Mouse (Mus musculus): ENCODE measurements around the gene Bub1. TPM values are rescaled to one million over a fixed set of nuclear protein-coding genes. Genes with fewer than 3 reads are reported as not detected.

Bub1 gene
- total and polyA plus RNA-seq, 3 experiments = 9.6 to 127 (median 119) TPM

DNA sequence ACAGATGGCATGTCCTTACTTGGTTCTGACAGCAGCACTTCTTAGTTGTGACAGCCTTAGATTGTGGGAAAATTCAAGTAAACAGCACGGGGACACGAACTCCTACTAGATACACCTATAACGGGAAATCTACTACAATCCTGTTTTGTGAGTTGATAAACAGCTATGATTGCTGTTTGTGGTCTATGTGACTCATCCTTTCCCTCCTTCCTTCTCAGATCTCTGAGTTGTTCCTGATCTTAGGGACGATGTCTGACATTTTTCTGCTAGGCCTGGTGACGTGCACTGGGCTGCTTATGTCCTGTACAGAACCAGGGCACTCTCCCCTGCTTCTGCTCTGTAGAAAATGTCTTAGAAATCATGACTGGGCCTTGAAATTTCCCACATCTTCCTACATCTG, 70.1 kb downstream of the Bub1 start:
- Histone ChIP-seq H3K27me3 (ENCODE audit: insufficient read depth, low read length) (no peaks in the 10 kb centered on the region), H3K36me3 (replicated peaks) (peaks cover 8% of the 10 kb centered on the region), H3K4me3 (ENCODE audit: low read depth, low read length) (no peak overlapping the region), H3K4me1 (ENCODE audit: insufficient read depth, low read depth, low read length) (peaks cover 5% of the 10 kb centered on the region; the same call in 1 of the 2 replicates), H3K9me3 (replicated peaks) (no peaks in the 10 kb centered on the region)
- TF ChIP-seq GATA2 (IDR thresholded peaks at IDR 0.05; ENCODE audit: borderline replicate concordance, low read depth, low read length) (no peak), POLR2AphosphoS5 (IDR thresholded peaks at IDR 0.05; ENCODE audit: insufficient replicate concordance, low read depth, low read length) (no peak), CTCF (IDR thresholded peaks at IDR 0.05; ENCODE audit: low read depth, low read length) (no peak), TAL1 (conservative IDR thresholded peaks at IDR 0.05; ENCODE audit: low read depth, low read length) (no peak), GATA1 (IDR thresholded peaks at IDR 0.05; ENCODE audit: borderline replicate concordance, low read length) (no peak)
- DNase-seq (ENCODE audit: low spot score) (no peak), ATAC-seq (ENCODE audit: extremely low read depth, insufficient number of reproducible peaks, low FRiP score, poor library complexity, severe bottlenecking) (no peak)

DNA sequence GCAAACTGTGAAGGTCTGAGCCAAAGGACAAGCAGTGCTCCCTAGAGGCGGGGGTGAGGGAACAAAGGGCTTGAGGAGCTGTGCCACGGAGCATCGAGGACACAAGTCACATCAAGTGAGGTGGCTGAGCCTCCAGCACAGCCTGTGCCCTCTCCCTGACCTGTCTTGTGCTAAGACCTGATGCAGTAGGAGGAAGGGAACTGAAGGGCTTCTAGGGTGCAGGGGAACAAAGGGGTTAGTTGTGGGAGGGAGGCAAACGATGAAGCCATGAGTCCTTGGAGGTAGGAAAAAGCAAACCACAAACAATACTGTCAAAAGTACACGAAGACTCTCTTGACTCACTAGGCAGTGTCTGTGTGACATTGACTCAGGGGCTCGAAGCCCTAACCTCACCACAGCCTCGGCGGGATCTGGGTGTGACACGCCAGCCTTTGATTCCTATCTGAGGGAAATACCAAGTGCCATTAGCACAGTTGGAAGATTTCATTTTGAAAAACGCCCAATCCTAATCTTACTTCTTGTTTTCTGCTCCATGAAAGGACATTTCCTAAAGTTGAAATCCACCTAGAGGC, 71.2 kb downstream of the Bub1 start:
- H3K27me3 ChIP-seq (ENCODE audit: insufficient read depth, low read length) = no peaks in the 10 kb centered on the region
- no peak overlapping the region for H3K4me3 ChIP-seq (ENCODE audit: low read depth, low read length)
- H3K36me3 ChIP-seq (replicated peaks) = peaks cover 8% of the 10 kb centered on the region
- no peak for TF ChIP-seq POLR2AphosphoS5 (IDR thresholded peaks at IDR 0.05; ENCODE audit: insufficient replicate concordance, low read depth, low read length)
- no peak for TF ChIP-seq GATA1 (IDR thresholded peaks at IDR 0.05; ENCODE audit: borderline replicate concordance, low read length)
- no peak for TF ChIP-seq CTCF (IDR thresholded peaks at IDR 0.05; ENCODE audit: low read depth, low read length)
- no peak for TF ChIP-seq GATA2 (IDR thresholded peaks at IDR 0.05; ENCODE audit: borderline replicate concordance, low read depth, low read length)
- no peak for TF ChIP-seq TAL1 (conservative IDR thresholded peaks at IDR 0.05; ENCODE audit: low read depth, low read length)
- H3K4me1 ChIP-seq (ENCODE audit: insufficient read depth, low read depth, low read length) = peaks cover 5% of the 10 kb centered on the region; the same call in 1 of the 2 replicates
- no peak for DNase-seq (ENCODE audit: low spot score)
- H3K9me3 ChIP-seq (replicated peaks) = no peaks in the 10 kb centered on the region
- no peak for ATAC-seq (ENCODE audit: extremely low read depth, insufficient number of reproducible peaks, low FRiP score, poor library complexity, severe bottlenecking)

GRCm38 (mm10) chr2:127760014-127760413, 71.7 kb downstream of the Bub1 start:
- Histone ChIP-seq H3K4me1 (ENCODE audit: insufficient read depth, low read depth, low read length) (peaks cover 5% of the 10 kb centered on the region; the same call in 1 of the 2 replicates), H3K36me3 (replicated peaks) (peaks cover 8% of the 10 kb centered on the region), H3K27me3 (ENCODE audit: insufficient read depth, low read length) (no peaks in the 10 kb centered on the region), H3K4me3 (ENCODE audit: low read depth, low read length) (no peak overlapping the region), H3K9me3 (replicated peaks) (no peaks in the 10 kb centered on the region)
- ATAC-seq (ENCODE audit: extremely low read depth, insufficient number of reproducible peaks, low FRiP score, poor library complexity, severe bottlenecking) (no peak), DNase-seq (ENCODE audit: low spot score) (no peak)
- TF ChIP-seq POLR2AphosphoS5 (IDR thresholded peaks at IDR 0.05; ENCODE audit: insufficient replicate concordance, low read depth, low read length) (no peak), GATA2 (IDR thresholded peaks at IDR 0.05; ENCODE audit: borderline replicate concordance, low read depth, low read length) (no peak), GATA1 (IDR thresholded peaks at IDR 0.05; ENCODE audit: borderline replicate concordance, low read length) (no peak), TAL1 (conservative IDR thresholded peaks at IDR 0.05; ENCODE audit: low read depth, low read length) (no peak), CTCF (IDR thresholded peaks at IDR 0.05; ENCODE audit: low read depth, low read length) (no peak)

GRCm38 (mm10) chr2:127759157-127759880, 72.3 kb downstream of the Bub1 start:
- Histone ChIP-seq H3K36me3 (replicated peaks) (peaks cover 8% of the 10 kb centered on the region), H3K4me1 (ENCODE audit: insufficient read depth, low read depth, low read length) (peaks cover 5% of the 10 kb centered on the region; the same call in 1 of the 2 replicates), H3K27me3 (ENCODE audit: insufficient read depth, low read length) (no peaks in the 10 kb centered on the region), H3K4me3 (ENCODE audit: low read depth, low read length) (no peak overlapping the region), H3K9me3 (replicated peaks) (no peaks in the 10 kb centered on the region)
- DNase-seq (ENCODE audit: low spot score) (no peak), ATAC-seq (ENCODE audit: extremely low read depth, insufficient number of reproducible peaks, low FRiP score, poor library complexity, severe bottlenecking) (no peak)
- TF ChIP-seq GATA1 (IDR thresholded peaks at IDR 0.05; ENCODE audit: borderline replicate concordance, low read length) (no peak), POLR2AphosphoS5 (IDR thresholded peaks at IDR 0.05; ENCODE audit: insufficient replicate concordance, low read depth, low read length) (no peak), GATA2 (IDR thresholded peaks at IDR 0.05; ENCODE audit: borderline replicate concordance, low read depth, low read length) (no peak), TAL1 (conservative IDR thresholded peaks at IDR 0.05; ENCODE audit: low read depth, low read length) (no peak), CTCF (IDR thresholded peaks at IDR 0.05; ENCODE audit: low read depth, low read length) (no peak)

- peaks cover 5% of the 10 kb centered on the region; the same call in 1 of the 2 replicates for H3K4me1 ChIP-seq (ENCODE audit: insufficient read depth, low read depth, low read length)
- ATAC-seq (ENCODE audit: extremely low read depth, insufficient number of reproducible peaks, low FRiP score, poor library complexity, severe bottlenecking) (no peak), DNase-seq (ENCODE audit: low spot score) (no peak)
- H3K27me3 ChIP-seq (ENCODE audit: insufficient read depth, low read length) = no peaks in the 10 kb centered on the region
- TF ChIP-seq CTCF (IDR thresholded peaks at IDR 0.05; ENCODE audit: low read depth, low read length) (no peak), TAL1 (conservative IDR thresholded peaks at IDR 0.05; ENCODE audit: low read depth, low read length) (no peak), GATA2 (IDR thresholded peaks at IDR 0.05; ENCODE audit: borderline replicate concordance, low read depth, low read length) (no peak), POLR2AphosphoS5 (IDR thresholded peaks at IDR 0.05; ENCODE audit: insufficient replicate concordance, low read depth, low read length) (no peak), GATA1 (IDR thresholded peaks at IDR 0.05; ENCODE audit: borderline replicate concordance, low read length) (no peak)
- H3K4me3 ChIP-seq (ENCODE audit: low read depth, low read length) = no peak overlapping the region
- H3K9me3 ChIP-seq (replicated peaks) = no peaks in the 10 kb centered on the region
- H3K36me3 ChIP-seq (replicated peaks) = peaks cover 6% of the 10 kb centered on the region
These were observed 74.5 kb downstream of the Bub1 start for GRCm38 (mm10) chr2:127757171-127757570.

- DNase-seq (ENCODE audit: low spot score) = no peak
- no peak for ATAC-seq (ENCODE audit: extremely low read depth, insufficient number of reproducible peaks, low FRiP score, poor library complexity, severe bottlenecking)
- H3K36me3 ChIP-seq (replicated peaks) = no peaks in the 10 kb centered on the region
- no peak overlapping the region for H3K4me3 ChIP-seq (ENCODE audit: low read depth, low read length)
- H3K4me1 ChIP-seq (ENCODE audit: insufficient read depth, low read depth, low read length) = no peaks in the 10 kb centered on the region
- H3K9me3 ChIP-seq (replicated peaks) = no peaks in the 10 kb centered on the region
- TF ChIP-seq POLR2AphosphoS5 (IDR thresholded peaks at IDR 0.05; ENCODE audit: insufficient replicate concordance, low read depth, low read length) (no peak), GATA2 (IDR thresholded peaks at IDR 0.05; ENCODE audit: borderline replicate concordance, low read depth, low read length) (no peak)
- peaks cover 4% of the 10 kb centered on the region; the same call in 1 of the 2 replicates for H3K27me3 ChIP-seq (ENCODE audit: insufficient read depth, low read length)
These were observed 77.6 kb downstream of the Bub1 start for GRCm38 (mm10) chr2:127754113-127754512.

All from G1E (cell line).